Mouse (Mus musculus) ES-Bruce4 (cell line): Measurements from ENCODE around the gene Bcl11a.

Experiments
- CTCF ChIP-seq: IDR thresholded peaks from one replicate; pipeline ENCODE4 v1.8.1; 2011; ENCODE audit warnings: low read depth, low read length
- EP300 ChIP-seq: IDR thresholded peaks from 2 replicates; pipeline ENCODE4 v1.6.1; 2011; ENCODE audit warnings: low read depth, low read length; ENCODE audit not compliant: insufficient read depth
- POLR2A ChIP-seq: IDR thresholded peaks from one replicate; pipeline ENCODE4 v1.8.1; 2011; ENCODE audit warnings: low read length; ENCODE audit not compliant: insufficient read depth

DNA sequence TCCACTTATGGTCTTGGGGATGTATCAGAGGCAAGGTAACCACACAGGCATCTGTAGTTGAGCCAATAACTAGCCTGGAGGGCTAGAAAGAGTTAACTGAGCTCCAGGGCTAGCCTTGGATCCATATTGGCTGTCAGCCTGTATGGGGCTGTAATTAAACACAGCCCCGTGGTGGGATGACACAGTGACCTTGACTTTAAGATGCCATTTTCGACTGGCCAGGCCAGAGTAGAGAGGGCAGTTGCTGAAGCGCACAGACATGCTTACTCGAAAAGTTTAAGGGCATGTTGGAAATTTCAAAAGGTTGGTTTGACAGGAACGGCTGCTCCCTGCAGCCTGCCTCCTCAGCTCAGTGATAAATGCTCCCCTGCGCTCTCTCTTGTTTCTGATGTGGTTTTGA, 8.1 kb downstream of the Bcl11a start:
- TF ChIP-seq CTCF: no peak
- TF ChIP-seq EP300: no peak
- TF ChIP-seq POLR2A: no peak
